Mouse (Mus musculus) MEL (cell line): ENCODE results near the gene Bmpr1b. TPM values are rescaled to one million over a fixed set of nuclear protein-coding genes. Genes with fewer than 3 reads are reported as not detected.

ENCODE experiments used
- DNase-seq: peaks from one replicate; pipeline ENCODE4 v3.0.0; 2011; ENCODE audit warnings: low read depth, low spot score
- H3K27ac ChIP-seq: 2 replicates; pipeline ENCODE4 v1.5.1; 2012; ENCODE audit warnings: low read depth, mild to moderate bottlenecking, control low read depth, low read length, moderate library complexity; ENCODE audit not compliant: control insufficient read depth
- H3K27me3 ChIP-seq, 2 experiments: fragments of 150-350 bp in 1 of 2; sonication (generic) in 1 of 2; 2 replicates each; pipeline ENCODE4 v1.6.1; 2012; ENCODE audit warnings: low read length in 2 of 2, mild to moderate bottlenecking in 2 of 2, improper control_type of control experiment in 1 of 2, moderate library complexity in 1 of 2; ENCODE audit not compliant: insufficient read depth in 2 of 2, control insufficient read depth in 1 of 2
- H3K36me3 ChIP-seq, 2 experiments: 2 replicates each; pipeline ENCODE4 v1.6.1; 2012 to 2014; ENCODE audit warnings: low read length in 2 of 2, improper control_type of control experiment in 1 of 2, inconsistent platforms in 1 of 2, mild to moderate bottlenecking in 1 of 2; ENCODE audit not compliant: insufficient read depth in 2 of 2, control insufficient read depth in 1 of 2
- H3K4me1 ChIP-seq, 2 experiments: fragments of 150-350 bp in 1 of 2; sonication (generic) in 1 of 2; 2 replicates each; pipeline ENCODE4 v1.6.1; 2012; ENCODE audit warnings: low read length in 2 of 2, improper control_type of control experiment in 1 of 2, mild to moderate bottlenecking in 1 of 2; ENCODE audit not compliant: insufficient read depth in 2 of 2, control insufficient read depth in 1 of 2
- H3K4me3 ChIP-seq, 2 experiments: fragments of 150-350 bp in 1 of 2; sonication (generic) in 1 of 2; 2 replicates each; pipeline ENCODE4 v1.5.1; 2012; ENCODE audit warnings: low read depth in 2 of 2, low read length in 2 of 2, mild to moderate bottlenecking in 2 of 2, moderate library complexity in 2 of 2, control low read depth in 1 of 2, improper control_type of control experiment in 1 of 2; ENCODE audit not compliant: control insufficient read depth in 1 of 2, insufficient read depth in 1 of 2
- H3K79me2 ChIP-seq: 2 replicates; pipeline ENCODE4 v1.6.1; 2012; ENCODE audit warnings: mild to moderate bottlenecking, low read length, moderate library complexity; ENCODE audit not compliant: control insufficient read depth, poor library complexity, insufficient read depth
- H3K9ac ChIP-seq: 2 replicates; pipeline ENCODE4 v1.6.1; 2012; ENCODE audit warnings: low read depth, mild to moderate bottlenecking, control low read depth, low read length, moderate library complexity; ENCODE audit not compliant: control insufficient read depth, poor library complexity, severe bottlenecking
- H3K9me3 ChIP-seq: fragments of 150-350 bp; sonication (generic); replicated peaks from 2 replicates; pipeline ENCODE4 v1.6.1; 2012; ENCODE audit warnings: mild to moderate bottlenecking, low read length, improper control_type of control experiment, moderate library complexity; ENCODE audit not compliant: insufficient read depth
- BHLHE40 ChIP-seq: IDR thresholded peaks from 2 replicates; pipeline ENCODE4 v1.6.1; 2012; ENCODE audit warnings: low read depth, mild to moderate bottlenecking, inconsistent platforms, low read length, improper control_type of control experiment, borderline replicate concordance
- CHD1 ChIP-seq: IDR thresholded peaks from 2 replicates; pipeline ENCODE4 v1.6.1; 2012; ENCODE audit warnings: low read depth, mild to moderate bottlenecking, inconsistent platforms, low read length, improper control_type of control experiment
- CTCF ChIP-seq, 3 experiments: IDR thresholded peaks in 2 of 3; conservative IDR thresholded peaks in 1 of 3; 2 replicates each; pipeline ENCODE4 v1.5.1; 2011 to 2012; ENCODE audit warnings: low read length in 3 of 3, low read depth in 2 of 3, mild to moderate bottlenecking in 2 of 3, improper control_type of control experiment in 1 of 3, inconsistent platforms in 1 of 3, mixed read lengths in 1 of 3, moderate library complexity in 1 of 3; ENCODE audit not compliant: control insufficient read depth in 1 of 3, insufficient read depth in 1 of 3, poor library complexity in 1 of 3, severe bottlenecking in 1 of 3
- GABPA ChIP-seq: IDR thresholded peaks from 2 replicates; pipeline ENCODE4 v1.6.1; 2012; ENCODE audit warnings: low read depth, mild to moderate bottlenecking, inconsistent platforms, low read length, improper control_type of control experiment, moderate library complexity
- GATA1 ChIP-seq: IDR thresholded peaks from 2 replicates; pipeline ENCODE4 v1.6.1; 2011; ENCODE audit warnings: low read depth, low read length, improper control_type of control experiment
- HCFC1 ChIP-seq: IDR thresholded peaks from 2 replicates; pipeline ENCODE4 v1.6.1; 2012; ENCODE audit warnings: low read depth, mild to moderate bottlenecking, inconsistent platforms, low read length, improper control_type of control experiment, moderate library complexity
- KAT2A ChIP-seq: conservative IDR thresholded peaks from 2 replicates; pipeline ENCODE4 v1.6.1; 2012; ENCODE audit warnings: low read depth, low read length, improper control_type of control experiment, inconsistent platforms
- MAFK ChIP-seq: IDR thresholded peaks from 2 replicates; pipeline ENCODE4 v1.6.1; 2011; ENCODE audit warnings: low read depth, mild to moderate bottlenecking, low read length, improper control_type of control experiment, borderline replicate concordance
- MAX ChIP-seq: IDR thresholded peaks from 2 replicates; pipeline ENCODE4 v1.6.1; 2011; ENCODE audit warnings: low read length, improper control_type of control experiment
- MAZ ChIP-seq: IDR thresholded peaks from 2 replicates; pipeline ENCODE4 v1.6.1; 2012; ENCODE audit warnings: low read depth, mild to moderate bottlenecking, inconsistent platforms, low read length, improper control_type of control experiment
- MXI1 ChIP-seq: IDR thresholded peaks from 2 replicates; pipeline ENCODE4 v1.6.1; 2011; ENCODE audit warnings: mild to moderate bottlenecking, low read depth, low read length, improper control_type of control experiment
- MYB ChIP-seq: IDR thresholded peaks from 2 replicates; pipeline ENCODE4 v1.6.1; 2011; ENCODE audit warnings: mild to moderate bottlenecking, low read depth, low read length, improper control_type of control experiment
- MYC ChIP-seq: IDR thresholded peaks from 2 replicates; pipeline ENCODE4 v1.6.1; 2011; ENCODE audit warnings: low read depth, mild to moderate bottlenecking, low read length, improper control_type of control experiment, moderate library complexity
- NRF1 ChIP-seq: IDR thresholded peaks from 2 replicates; pipeline ENCODE4 v1.6.1; 2014; ENCODE audit warnings: low read depth, mild to moderate bottlenecking, inconsistent platforms, low read length, improper control_type of control experiment, moderate library complexity; ENCODE audit not compliant: poor library complexity, insufficient read depth, severe bottlenecking
- POLR2AphosphoS2 ChIP-seq: IDR thresholded peaks from 2 replicates; pipeline ENCODE4 v1.6.1; 2011; ENCODE audit warnings: low read length, improper control_type of control experiment
- POLR2AphosphoS5 ChIP-seq: IDR thresholded peaks from 2 replicates; pipeline ENCODE4 v1.6.1; 2012; ENCODE audit warnings: low read depth, borderline replicate concordance, mild to moderate bottlenecking, inconsistent platforms, low read length, moderate library complexity, mixed read lengths
- RCOR1 ChIP-seq: IDR thresholded peaks from 2 replicates; pipeline ENCODE4 v1.6.1; 2012; ENCODE audit warnings: low read depth, mild to moderate bottlenecking, inconsistent platforms, low read length, improper control_type of control experiment
- SIN3A ChIP-seq: IDR thresholded peaks from 2 replicates; pipeline ENCODE4 v1.6.1; 2012; ENCODE audit warnings: low read length, improper control_type of control experiment, inconsistent platforms
- SMC3 ChIP-seq: IDR thresholded peaks from 2 replicates; pipeline ENCODE4 v1.6.1; 2011; ENCODE audit warnings: low read depth, low read length, improper control_type of control experiment
- TAL1 ChIP-seq: IDR thresholded peaks from 2 replicates; pipeline ENCODE4 v1.6.1; 2012; ENCODE audit warnings: mild to moderate bottlenecking, inconsistent platforms, low read length, moderate library complexity, mixed read lengths
- TBP ChIP-seq: IDR thresholded peaks from 2 replicates; pipeline ENCODE4 v1.8.0; 2011; ENCODE audit warnings: low read depth, low read length, improper control_type of control experiment
- TCF12 ChIP-seq: IDR thresholded peaks from 2 replicates; pipeline ENCODE4 v1.6.1; 2014; ENCODE audit warnings: low read depth, mild to moderate bottlenecking, inconsistent platforms, low read length, improper control_type of control experiment, moderate library complexity
- UBTF ChIP-seq: IDR thresholded peaks from 2 replicates; pipeline ENCODE4 v1.6.1; 2012; ENCODE audit warnings: low read depth, mild to moderate bottlenecking, inconsistent platforms, low read length, improper control_type of control experiment, moderate library complexity, borderline replicate concordance; ENCODE audit not compliant: insufficient read depth
- USF1 ChIP-seq: IDR thresholded peaks from 2 replicates; pipeline ENCODE4 v1.6.1; 2014; ENCODE audit warnings: low read depth, mild to moderate bottlenecking, inconsistent platforms, low read length, improper control_type of control experiment, moderate library complexity
- ZC3H11A ChIP-seq: IDR thresholded peaks from 2 replicates; pipeline ENCODE4 v1.6.1; 2012; ENCODE audit warnings: low read depth, mild to moderate bottlenecking, inconsistent platforms, low read length, improper control_type of control experiment
- ZKSCAN1 ChIP-seq: IDR thresholded peaks from 2 replicates; pipeline ENCODE4 v1.6.1; 2012; ENCODE audit warnings: low read depth, mild to moderate bottlenecking, inconsistent platforms, low read length, improper control_type of control experiment, moderate library complexity
- ZMIZ1 ChIP-seq: IDR thresholded peaks from 2 replicates; pipeline ENCODE4 v1.6.1; 2012; ENCODE audit warnings: low read depth, mild to moderate bottlenecking, inconsistent platforms, low read length, improper control_type of control experiment, moderate library complexity
- ZNF384 ChIP-seq: IDR thresholded peaks from 2 replicates; pipeline ENCODE4 v1.6.1; 2012; ENCODE audit warnings: low read depth, mild to moderate bottlenecking, inconsistent platforms, low read length, improper control_type of control experiment
- polyA plus RNA-seq, 2 experiments: library from polyadenylated mRNA; stranded (reverse) in 1 of 2; unstranded in 1 of 2; fragments of >175 nt in 1 of 2; fragments of >200 nt in 1 of 2; gene quantifications; 2 replicates each; pipeline versions ENCODE4 v1.2.1 to v1.2.4; 2012; ENCODE audit warnings: low replicate concordance in 2 of 2, low read depth in 1 of 2; ENCODE audit not compliant: insufficient read length in 2 of 2, insufficient read depth in 1 of 2, missing spikeins in 1 of 2
- total RNA-seq: library from RNA; depleted of rRNA; stranded (reverse); fragments of 300-350 nt; gene quantifications from 2 replicates; pipeline ENCODE4 v1.2.3, GENCODE M21; 2012

Bmpr1b gene
- total and polyA plus RNA-seq, 3 experiments, result not detected

DNA sequence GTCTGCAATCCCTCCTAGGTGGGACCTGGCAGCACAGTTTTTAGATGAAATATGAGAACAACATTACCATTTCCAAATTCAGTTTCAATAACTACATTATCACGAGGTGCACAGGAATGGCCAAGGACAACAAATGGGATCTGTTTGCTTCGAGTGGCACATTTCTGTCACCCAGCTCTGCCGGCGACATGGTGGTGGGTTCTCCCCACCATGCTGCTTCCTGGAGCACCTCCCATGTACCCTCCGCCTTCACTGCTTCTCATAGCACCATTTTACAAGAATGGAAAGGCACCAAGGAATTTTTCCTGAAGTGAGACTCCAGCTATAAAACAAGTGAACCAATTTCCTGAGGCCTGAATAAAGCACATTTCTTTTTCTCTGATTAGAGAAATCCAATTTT, 108.0 kb downstream of the Bmpr1b start:
- no peak for DNase-seq
- no peak for TF ChIP-seq GABPA
- TF ChIP-seq TCF12, result no peak
- no peak for TF ChIP-seq HCFC1
- no peak for TF ChIP-seq ZC3H11A
- no peak for TF ChIP-seq MYC
- no peak for TF ChIP-seq KAT2A
- no peak for TF ChIP-seq ZMIZ1
- no peak for TF ChIP-seq MYB
- no peak for TF ChIP-seq BHLHE40
- TF ChIP-seq TBP, result no peak
- TF ChIP-seq ZKSCAN1, result no peak
- TF ChIP-seq USF1, result no peak
- no peak for TF ChIP-seq GATA1
- no peak for TF ChIP-seq POLR2AphosphoS5
- no peak for TF ChIP-seq CHD1
- no peak for TF ChIP-seq MAX
- H3K27me3 ChIP-seq, result no peaks in the 10 kb centered on the region

DNA sequence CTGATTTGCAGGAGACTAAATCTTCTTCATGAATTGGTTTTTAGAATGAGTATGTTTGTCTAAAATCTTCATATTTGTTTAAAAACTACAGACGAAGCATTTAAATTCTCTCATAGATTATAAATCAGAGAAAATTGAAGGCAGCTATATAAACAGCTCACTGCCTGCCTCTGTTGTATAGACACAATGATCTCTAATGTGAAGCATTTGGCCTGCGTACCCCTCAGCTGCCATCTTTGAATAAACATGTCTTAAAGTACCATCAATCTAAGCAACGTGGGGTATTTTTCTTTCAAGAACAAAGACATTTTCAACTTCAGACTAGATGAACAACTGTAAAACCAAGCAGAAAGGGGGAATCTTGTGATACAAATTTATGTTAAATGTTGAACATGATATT, 109.3 kb downstream of the Bmpr1b start:
- no peaks in the 10 kb centered on the region for H3K27me3 ChIP-seq
- H3K36me3 ChIP-seq, result no peaks in the 10 kb centered on the region
- H3K27ac ChIP-seq, result no peak overlapping the region
- TF ChIP-seq MAFK (no peak), SIN3A (no peak), TBP (no peak), TAL1 (no peak), SMC3 (no peak), MXI1 (no peak), MYC (no peak), TCF12 (no peak), NRF1 (no peak), MAZ (no peak), BHLHE40 (no peak), ZC3H11A (no peak), KAT2A (no peak), UBTF (no peak), ZNF384 (no peak), RCOR1 (no peak), GABPA (no peak), POLR2AphosphoS2 (no peak), CTCF (IDR thresholded peaks at IDR 0.05 in 2 of 3, conservative IDR thresholded peaks at IDR 0.05 in 1 of 3; ENCODE audit: control insufficient read depth in 1 of 3, insufficient read depth in 1 of 3, low read depth in 2 of 3, low read length in 3 of 3, poor library complexity in 1 of 3, severe bottlenecking in 1 of 3) (no peak)
- TF ChIP-seq, all 39 proteins: peak for 0
- Histone ChIP-seq H3K9ac (no peak overlapping the region), H3K9me3 (no peaks in the 10 kb centered on the region), H3K4me3 (no peak overlapping the region), H3K79me2 (no peaks in the 10 kb centered on the region), H3K4me1 (no peaks in the 10 kb centered on the region)
- DNase-seq, result no peak

More for the DNA sequence above, 108.0 kb downstream of the Bmpr1b start:
- Histone ChIP-seq H3K79me2 (no peaks in the 10 kb centered on the region), H3K27ac (no peak overlapping the region), H3K4me1 (no peaks in the 10 kb centered on the region), H3K9ac (no peak overlapping the region), H3K4me3 (no peak overlapping the region), H3K9me3 (no peaks in the 10 kb centered on the region), H3K36me3 (no peaks in the 10 kb centered on the region)
